Mouse (Mus musculus): ENCODE results near the gene Klhl24.

The Klhl24 gene

GRCm38 (mm10) chr16:20144568-20144967, 47.2 kb downstream of the Klhl24 start:
- no peak for DNase-seq (ENCODE audit: low spot score)

DNA sequence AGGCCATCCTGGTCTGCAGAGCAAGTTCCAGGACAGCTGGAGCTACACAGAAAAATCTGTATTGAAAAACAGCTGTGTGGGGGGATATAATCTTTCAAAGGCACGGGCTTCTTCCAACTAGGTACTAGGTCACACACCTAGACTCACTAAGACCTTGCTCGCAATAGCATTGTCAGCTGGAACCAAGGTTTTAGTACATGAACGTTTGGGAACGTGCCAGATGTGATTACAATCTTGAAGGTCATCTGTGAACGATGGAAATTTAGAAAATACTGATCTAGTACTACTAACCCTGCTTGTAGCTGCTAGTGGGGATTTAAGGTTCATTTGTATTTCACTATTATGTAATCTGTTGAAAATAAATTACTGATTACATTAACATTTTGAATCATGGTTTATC, 54.6 kb downstream of the Klhl24 start:
- no peak for DNase-seq (ENCODE audit: low spot score)

GRCm38 (mm10) chr16:20153742-20154141, 56.4 kb downstream of the Klhl24 start:
- DNase-seq (ENCODE audit: low spot score): no peak

DNA sequence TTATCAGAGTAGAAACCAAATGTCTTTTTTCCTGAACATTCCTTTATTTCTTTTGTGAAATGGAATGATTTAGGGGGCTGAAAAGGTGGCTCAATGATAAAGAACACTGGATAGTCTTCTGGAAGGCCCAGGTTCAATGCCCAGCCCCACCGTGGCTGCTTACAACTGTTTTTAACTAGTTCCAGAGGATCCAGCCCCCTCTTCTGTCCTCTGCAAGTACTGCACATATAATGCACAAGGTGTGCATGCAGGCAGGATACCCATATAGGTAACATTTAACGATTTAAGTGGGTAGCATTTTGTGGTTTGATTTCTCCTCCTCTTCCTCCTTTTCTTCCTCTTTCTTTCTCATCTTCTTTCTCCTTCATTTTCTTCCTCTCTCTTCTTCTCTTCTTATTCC, 62.8 kb downstream of the Klhl24 start:
- no peak for DNase-seq (ENCODE audit: low spot score)

DNA sequence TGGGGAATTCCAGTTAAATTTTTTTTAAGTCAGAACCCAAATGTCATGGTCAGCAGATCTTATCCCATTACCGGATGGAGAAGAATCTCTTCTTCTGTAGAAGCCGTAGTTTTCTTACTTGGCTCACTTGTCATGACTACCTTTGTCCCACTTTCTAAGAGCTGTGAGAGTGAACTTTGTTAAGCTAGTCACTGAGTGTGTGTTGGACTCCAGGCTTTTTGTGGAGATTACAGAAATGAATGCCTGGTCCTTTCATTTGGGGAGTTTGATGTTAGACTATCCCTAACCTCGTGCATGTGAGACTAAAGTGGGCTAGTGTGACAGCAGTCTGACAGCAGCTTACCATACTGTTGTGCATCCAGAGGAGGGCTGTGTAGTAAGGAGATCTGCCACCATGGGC, 71.7 kb downstream of the Klhl24 start:
- DNase-seq (ENCODE audit: low spot score): peak; percentile 67

DNA sequence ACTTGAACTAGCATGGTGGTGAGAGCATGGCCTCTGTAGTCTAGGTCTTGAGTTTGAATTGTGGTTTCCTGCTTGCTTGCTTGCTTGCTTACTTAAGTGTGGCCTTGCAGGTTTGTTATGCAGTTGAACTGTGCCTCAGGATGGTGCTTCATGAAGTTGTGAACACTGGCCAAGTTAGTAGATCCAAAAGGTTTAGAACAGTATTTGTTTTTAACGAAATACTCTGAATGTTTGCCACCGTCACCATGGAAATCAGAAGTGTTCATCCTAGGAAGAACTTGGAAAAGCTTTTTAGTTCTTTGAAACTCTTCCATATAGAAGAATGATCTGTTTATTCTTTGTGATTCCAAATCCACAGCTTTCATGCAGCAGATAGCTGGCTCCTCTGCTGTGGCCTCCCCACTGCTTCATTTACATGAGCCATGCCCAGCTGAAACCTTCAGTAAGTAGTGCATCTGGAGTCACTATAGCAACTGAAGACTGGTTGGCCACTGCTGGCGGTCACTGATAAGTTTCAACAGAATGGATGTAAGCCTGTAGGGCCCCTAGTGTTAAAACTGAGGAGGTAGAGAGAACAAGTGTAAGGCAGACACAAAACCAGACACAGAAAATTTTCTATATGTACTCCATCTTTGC, 72.2 kb downstream of the Klhl24 start:
- DNase-seq (ENCODE audit: low spot score): peak; percentile 54
